Mouse (Mus musculus) liver, adult (tissue): ENCODE results near the gene Slc7a15.
"Not testable (repeated sequence)": the region's sequence is repeated elsewhere in the genome, so short reads cannot be mapped to it uniquely, and the experiment has no call there.

Source experiments
- GATA4 ChIP-seq: IDR thresholded peaks from 2 replicates; pipeline ENCODE4 v1.6.1; 2014; ENCODE audit warnings: mild to moderate bottlenecking, low read length; ENCODE audit not compliant: insufficient replicate concordance

The Slc7a15 gene

DNA sequence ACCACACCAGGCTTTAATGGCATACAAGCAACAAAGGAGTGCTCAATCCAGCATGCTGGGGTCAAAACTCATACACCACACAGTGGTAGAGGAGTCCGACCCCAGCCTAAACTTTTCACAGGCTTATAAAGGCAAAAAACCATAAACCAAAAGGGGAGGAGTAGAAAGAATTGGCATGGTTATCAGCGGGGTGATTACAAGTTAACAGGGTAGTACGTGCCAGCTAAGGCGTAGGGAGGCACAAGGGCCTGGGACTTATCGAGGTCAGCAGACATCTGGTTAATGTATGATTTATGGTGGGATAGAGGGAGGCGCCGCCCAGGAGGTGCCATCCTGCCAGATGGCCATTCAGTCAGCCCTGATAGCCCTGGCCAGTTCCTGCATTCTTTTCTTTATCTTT, at the start of gene Slc7a15:
TSS of gene Slc7a15 (minus strand) at position 101 of the 400 bp plus-strand sequence.
- not testable (repeated sequence) for TF ChIP-seq GATA4

- TF ChIP-seq GATA4 = no peak
Measured at GRCm38 (mm10) chr12:8641425-8641735, 42.5 kb upstream of the Slc7a15 start.

DNA sequence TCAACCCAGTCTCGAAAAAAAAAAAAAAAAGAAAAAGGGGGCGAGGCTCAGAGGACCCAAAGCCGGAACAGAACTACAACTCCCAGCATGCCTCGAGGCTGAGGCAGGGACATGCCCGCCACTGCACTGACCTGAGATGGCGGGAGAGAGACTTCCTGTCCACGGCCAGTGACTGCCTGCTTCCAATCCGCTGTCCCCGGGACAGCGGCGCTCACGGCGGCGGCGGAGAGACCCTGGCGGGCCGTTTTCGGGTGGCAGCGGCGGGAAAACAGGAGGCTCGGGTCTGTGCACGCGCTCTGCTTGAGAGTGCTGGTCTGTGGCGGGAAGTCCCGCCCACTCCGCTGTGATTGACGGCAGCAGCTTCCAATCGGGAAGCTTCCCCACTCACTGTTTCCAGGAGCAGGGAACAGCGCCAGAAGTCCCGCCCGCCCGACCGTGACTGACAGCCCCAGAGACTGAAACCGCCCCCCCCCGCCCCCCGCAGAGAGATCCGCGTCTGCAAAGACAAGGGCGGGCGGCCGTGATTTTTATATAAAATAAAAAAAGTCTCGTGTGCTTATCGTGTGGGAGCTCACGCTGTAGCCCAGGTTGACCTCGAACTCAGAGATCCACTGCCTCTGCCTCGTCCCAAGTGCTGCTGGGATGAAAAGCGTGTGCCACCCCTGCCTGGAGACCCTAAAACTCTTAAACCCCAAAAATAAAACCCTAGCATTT, 42.0 kb upstream of the Slc7a15 start:
- TF ChIP-seq GATA4 = no peak; the same call in 1 of the 2 replicates

- TF ChIP-seq GATA4 = no peak
Measured at GRCm38 (mm10) chr12:8636945-8637344, 38.1 kb upstream of the Slc7a15 start.

DNA sequence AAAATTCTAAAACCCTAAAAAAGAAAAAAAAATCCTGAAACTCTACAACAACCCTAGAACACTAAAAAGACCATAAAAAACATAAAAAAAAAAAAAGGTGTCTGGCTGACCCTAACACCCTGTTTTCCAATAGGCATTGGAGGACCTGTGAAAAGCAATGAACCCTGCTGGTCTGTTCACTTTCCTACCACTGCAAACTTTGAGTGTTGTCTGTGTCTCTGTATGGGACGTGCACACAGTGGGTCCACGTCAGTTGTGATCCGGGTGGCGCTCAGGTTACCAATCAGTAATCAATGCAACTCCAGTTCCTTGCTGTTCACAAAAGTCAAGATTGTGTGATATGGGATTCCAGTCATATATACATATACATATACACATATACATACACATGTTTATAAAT, 36.7 kb upstream of the Slc7a15 start:
- no peak for TF ChIP-seq GATA4

- TF ChIP-seq GATA4 = no peak
Measured at GRCm38 (mm10) chr12:8634306-8634705, 35.4 kb upstream of the Slc7a15 start.

DNA sequence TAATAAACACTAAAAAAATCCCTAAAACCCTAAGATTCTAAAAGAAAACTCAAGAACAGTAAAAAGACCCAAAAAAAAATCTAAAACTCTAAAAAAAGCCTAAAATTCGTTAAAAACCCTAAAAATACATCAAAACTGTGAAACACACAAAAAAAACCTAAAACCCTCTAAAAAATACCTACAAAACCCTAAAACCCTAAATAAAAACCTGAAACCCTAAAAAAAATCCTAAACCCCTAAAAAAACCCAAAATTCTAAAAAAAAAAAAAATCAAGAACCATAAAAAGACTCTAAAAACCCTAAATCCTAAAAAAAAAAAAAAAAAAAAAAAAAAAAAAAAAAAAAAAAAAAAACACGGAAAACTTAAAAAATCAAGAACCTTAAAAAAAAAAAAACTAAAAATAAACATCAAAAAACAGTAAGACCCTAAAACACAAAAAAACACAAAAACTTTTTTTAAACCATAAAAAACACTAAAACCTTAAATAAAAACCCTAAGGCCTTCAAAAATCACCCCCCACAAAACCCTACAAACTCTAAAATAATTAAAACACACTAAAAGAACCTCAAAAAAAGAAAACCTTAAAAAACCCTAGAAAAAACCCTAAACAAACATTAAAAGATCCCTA, 34.0 kb upstream of the Slc7a15 start:
- no peak for TF ChIP-seq GATA4

DNA sequence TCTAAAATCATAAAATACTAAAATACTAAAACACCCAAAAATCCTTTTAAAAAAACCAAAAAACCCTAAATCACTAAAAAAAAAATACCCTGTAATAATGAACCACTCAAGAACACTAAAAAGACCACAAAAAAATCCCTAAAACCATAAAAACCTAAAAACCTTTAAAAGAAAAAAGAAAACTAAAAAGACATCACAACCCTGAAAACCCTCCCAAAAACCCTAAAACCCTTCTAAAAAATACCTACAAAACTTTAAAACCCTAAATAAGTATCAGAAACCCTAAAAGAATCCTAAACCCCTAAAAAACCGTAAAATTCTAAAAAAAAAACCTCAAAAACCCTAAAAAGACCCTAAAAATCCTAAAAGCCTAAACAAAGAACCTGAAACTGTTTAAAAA, 32.8 kb upstream of the Slc7a15 start:
- TF ChIP-seq GATA4 = no peak

DNA sequence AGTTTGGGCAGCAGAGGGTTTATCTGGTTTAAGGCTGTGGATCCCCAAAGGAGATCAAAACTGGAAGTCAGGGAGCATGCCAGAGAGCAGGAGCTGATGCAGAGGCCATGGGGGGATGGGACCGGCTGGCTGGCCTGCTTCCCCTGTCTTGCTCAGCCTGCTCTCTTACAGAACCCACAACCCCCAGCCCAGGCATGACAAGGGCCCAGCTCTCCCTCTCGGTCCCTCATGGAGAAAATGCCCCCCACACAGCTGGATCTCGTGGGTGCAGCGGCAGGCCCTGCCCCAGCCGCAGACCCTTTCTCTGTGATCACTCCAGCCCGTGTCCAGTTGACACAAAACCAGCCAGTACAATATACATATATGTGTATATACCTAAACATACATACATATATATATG, 30.7 kb upstream of the Slc7a15 start:
- TF ChIP-seq GATA4 = no peak

DNA sequence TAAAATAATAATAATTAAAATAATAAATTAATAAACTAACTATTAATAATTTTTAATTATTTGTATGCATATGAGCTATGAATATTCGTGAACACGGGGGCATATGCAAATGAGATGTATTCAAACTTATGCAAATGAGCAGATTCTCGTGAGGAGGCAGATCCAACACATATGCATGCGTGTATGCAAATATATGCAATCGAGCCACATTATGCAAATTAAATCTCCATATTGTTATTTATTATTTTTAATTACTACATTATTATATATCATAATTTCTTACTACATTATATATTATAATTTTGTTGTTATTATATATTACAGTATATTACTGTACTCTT, 21.8 kb upstream of the Slc7a15 start:
- TF ChIP-seq GATA4 = no peak

- TF ChIP-seq GATA4 = no peak
Measured at GRCm38 (mm10) chr12:8619827-8620677, 21.2 kb upstream of the Slc7a15 start.

GRCm38 (mm10) chr12:8618271-8618670, 19.4 kb upstream of the Slc7a15 start:
- TF ChIP-seq GATA4 = no peak

GRCm38 (mm10) chr12:8609070-8609469, 10.2 kb upstream of the Slc7a15 start:
- no peak for TF ChIP-seq GATA4

DNA sequence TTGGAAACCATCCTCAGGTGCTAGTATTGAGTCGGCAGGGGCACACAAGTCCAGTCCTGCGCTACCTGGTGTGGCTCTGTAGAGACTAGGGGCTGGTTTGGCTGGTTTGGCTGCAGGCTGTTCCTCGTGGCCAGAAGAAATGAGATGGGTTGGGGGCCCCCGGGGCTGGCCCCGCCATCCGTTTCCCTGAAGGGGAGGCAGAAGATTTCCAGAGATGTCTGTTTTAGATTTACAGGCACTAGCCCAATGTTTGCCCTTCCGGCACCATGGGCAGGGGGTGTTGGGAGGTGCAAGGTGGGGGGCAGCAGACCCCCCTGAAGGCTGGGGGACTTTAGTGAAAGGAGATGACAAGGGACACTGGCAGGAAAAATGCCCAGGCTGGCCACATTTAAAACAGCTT, 3.3 kb downstream of the Slc7a15 start:
- no peak for TF ChIP-seq GATA4

DNA sequence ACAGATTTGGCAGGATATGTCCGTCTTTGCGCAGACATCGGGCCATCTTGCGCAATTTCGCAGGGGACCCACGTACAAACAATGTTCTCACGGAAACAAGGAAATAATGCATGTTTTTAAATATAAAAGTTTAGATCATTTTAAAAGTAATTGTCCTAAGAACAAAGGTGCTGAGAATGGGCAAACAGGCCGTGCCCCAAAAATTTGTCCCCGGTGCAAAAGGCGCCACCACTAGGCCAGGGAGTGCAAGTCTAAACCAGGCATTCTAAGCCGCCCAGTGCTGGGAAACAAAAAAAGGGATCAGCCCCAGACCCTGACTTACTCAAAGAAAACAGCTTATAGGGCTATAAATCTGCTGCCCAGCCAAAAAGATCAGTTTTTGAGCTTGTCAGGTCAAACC, 25.5 kb downstream of the Slc7a15 start:
- no peak for TF ChIP-seq GATA4

- no peak for TF ChIP-seq GATA4
Measured at GRCm38 (mm10) chr12:8556189-8556588, 42.7 kb downstream of the Slc7a15 start.
